Mouse (Mus musculus) ovary, adult 10 weeks (tissue): ENCODE results near the gene Drp2. TPM values are rescaled to one million over a fixed set of nuclear protein-coding genes. Genes with fewer than 3 reads are reported as not detected.

Source experiments
- polyA plus RNA-seq: library from polyadenylated mRNA; stranded (reverse); fragments of 350-450 nt; fragmentation: Illumina TruSeq; extraction: RNeasy Lipid Tissue Mini Kit (QIAGEN cat#74804); gene quantifications from one replicate; pipeline ENCODE4 v1.2.3, GENCODE M21; 2014

Gene Drp2
- polyA plus RNA-seq = 2.1 TPM

GRCm38 (mm10) chrX:134403863-134404583 is at the start of gene Drp2:
Drp2 (plus strand) TSS chrX:134404551.

DNA sequence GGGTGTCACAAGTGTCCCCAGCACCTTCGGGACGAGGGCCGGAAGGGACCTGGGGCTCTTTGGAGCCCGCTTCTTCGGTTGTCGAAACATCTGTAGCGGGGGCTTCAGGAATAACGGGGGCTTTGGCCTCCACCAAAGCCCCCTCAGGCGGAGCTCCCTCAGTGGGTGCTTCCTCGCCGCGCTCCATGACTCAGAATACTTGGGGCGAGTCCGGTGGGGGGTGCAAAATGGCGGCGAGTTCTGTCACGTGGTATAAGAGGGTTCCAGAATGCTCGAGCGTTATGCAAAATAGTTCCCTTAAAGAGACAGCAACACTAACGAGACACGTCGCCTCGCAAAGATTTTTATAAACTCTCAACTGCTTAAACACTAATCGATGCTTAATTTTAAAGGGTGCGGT is 71.9 kb downstream of the Drp2 start, which contains the start of gene Taf7l:
Taf7l (minus strand) TSS at position 201 of the 400 bp plus-strand sequence.

Other genes with a start within 250 kb of the Drp2 start
- gene Xkrx, start 242.5 kb upstream of the Drp2 start, polyA plus RNA-seq = 0.46 TPM
- gene Arl13a, start 217.1 kb upstream of the Drp2 start, polyA plus RNA-seq = not detected
- 0.17 TPM for gene Nox1, start 182.6 kb upstream of the Drp2 start, polyA plus RNA-seq
- 54.2 TPM for gene Trmt2b, start 127.6 kb upstream of the Drp2 start, polyA plus RNA-seq
- gene Tmem35a, start 109.3 kb upstream of the Drp2 start, polyA plus RNA-seq = 146 TPM
- 18.1 TPM for gene Cenpi, start 96.5 kb upstream of the Drp2 start, polyA plus RNA-seq
- gene Taf7l, start 71.9 kb downstream of the Drp2 start, polyA plus RNA-seq = 0.23 TPM
- gene Timm8a1, start 137.3 kb downstream of the Drp2 start, polyA plus RNA-seq = 113 TPM
- 4.9 TPM for gene Btk, start 179.0 kb downstream of the Drp2 start, polyA plus RNA-seq
- 1,205 TPM for gene Rpl36a, start 181.1 kb downstream of the Drp2 start, polyA plus RNA-seq
- 13.2 TPM for gene Gla, start 196.6 kb downstream of the Drp2 start, polyA plus RNA-seq
- 266 TPM for gene Hnrnph2, start 196.6 kb downstream of the Drp2 start, polyA plus RNA-seq